Mouse (Mus musculus): ENCODE measurements at regions not wholly inside any gene's neighbourhood (a gene's known extent, or its start where the extent isn't known, plus 50 kb on each side); places are given as distances from the start of the nearest gene placed in this dataset.
"Not testable (repeated sequence)": the region's sequence is repeated elsewhere in the genome, so short reads cannot be mapped to it uniquely, and the experiment has no call there.

DNA sequence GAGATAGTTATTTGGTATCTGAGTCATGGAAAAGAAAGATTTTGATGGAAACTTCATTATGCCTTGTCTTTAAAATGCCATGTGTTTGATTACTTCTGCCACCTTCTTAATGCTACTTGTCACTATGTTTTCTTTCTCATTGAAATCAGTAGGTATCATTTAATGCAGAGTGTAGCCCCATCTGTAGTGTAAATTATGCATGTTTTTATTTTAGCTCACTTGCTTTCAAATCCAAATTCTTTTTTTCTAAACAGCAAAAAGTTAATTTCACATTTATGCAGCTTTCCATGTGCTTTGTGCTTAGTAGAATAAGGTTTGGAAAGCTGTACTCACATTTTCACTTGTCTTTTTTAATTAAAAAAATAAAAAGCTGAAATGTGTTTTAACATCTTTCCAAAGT lies 748.0 kb upstream of the Epha7 start:
- no peaks in the 10 kb centered on the region for H3K9me3 ChIP-seq
- H3K4me2 ChIP-seq (replicated peaks): no peak overlapping the region
- H3K9ac ChIP-seq (replicated peaks): no peak overlapping the region
- H3K36me3 ChIP-seq: no peaks in the 10 kb centered on the region
- no peaks in the 10 kb centered on the region for H3K4me1 ChIP-seq (replicated peaks)
- no peak overlapping the region for H3K27ac ChIP-seq
- no peak overlapping the region for H3K4me3 ChIP-seq (replicated peaks)
- ATAC-seq: no peak
- no peaks in the 10 kb centered on the region for H3K27me3 ChIP-seq

DNA sequence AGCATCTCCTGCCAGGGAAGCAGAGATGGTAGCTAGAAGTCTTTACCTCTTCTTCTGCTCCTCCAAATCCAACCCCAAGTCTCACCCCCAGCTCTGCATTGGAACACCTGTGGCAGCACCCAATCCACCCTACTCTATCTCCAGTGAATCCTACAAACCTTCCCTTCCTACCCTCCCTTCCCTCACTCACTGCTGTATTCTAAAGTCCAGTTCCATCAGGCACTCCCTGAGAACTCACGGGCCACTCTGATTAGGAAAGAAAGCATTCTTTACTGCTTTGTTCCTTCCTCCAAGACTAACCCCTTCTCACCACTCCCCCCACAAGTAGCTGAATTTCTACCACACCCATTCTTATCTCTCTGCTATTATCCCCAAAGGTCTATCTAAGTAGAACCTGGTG lies 747.1 kb upstream of the Epha7 start:
- no peaks in the 10 kb centered on the region for H3K9me3 ChIP-seq
- no peaks in the 10 kb centered on the region for H3K36me3 ChIP-seq
- no peak for ATAC-seq
- H3K27ac ChIP-seq: no peak overlapping the region
- no peak overlapping the region for H3K4me2 ChIP-seq (replicated peaks)
- WGBS: 65% methylated on average over 1 of the region's 1 CpGs
- no peaks in the 10 kb centered on the region for H3K4me1 ChIP-seq (replicated peaks)
- H3K4me3 ChIP-seq (replicated peaks): no peak overlapping the region
- no peaks in the 10 kb centered on the region for H3K27me3 ChIP-seq
- H3K9ac ChIP-seq (replicated peaks): no peak overlapping the region

DNA sequence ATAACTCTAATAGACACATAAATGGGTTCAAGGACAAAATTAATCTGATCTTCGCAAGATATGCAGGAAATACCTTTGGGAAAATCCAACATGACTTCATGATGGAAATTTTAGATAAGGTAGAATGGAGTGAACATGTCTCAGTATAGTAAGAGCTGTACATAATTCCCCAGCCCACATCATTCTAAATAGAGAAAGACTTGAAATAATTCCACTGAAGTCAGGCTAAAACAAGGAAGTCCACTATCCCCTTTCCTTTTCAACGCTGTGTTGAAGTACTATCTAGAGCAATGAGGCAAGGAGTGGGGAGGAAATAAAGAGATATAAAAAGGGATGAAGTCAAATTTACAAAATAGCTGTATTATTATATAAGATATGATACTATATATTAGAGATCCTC lies 733.9 kb upstream of the Epha7 start:
- no peak overlapping the region for H3K9ac ChIP-seq (replicated peaks)
- no peaks in the 10 kb centered on the region for H3K4me1 ChIP-seq (replicated peaks)
- no peaks in the 10 kb centered on the region for H3K27me3 ChIP-seq
- H3K36me3 ChIP-seq: no peaks in the 10 kb centered on the region
- no peak overlapping the region for H3K4me2 ChIP-seq (replicated peaks)
- no peak overlapping the region for H3K27ac ChIP-seq
- ATAC-seq: no peak
- 90% methylated on average over 2 of the region's 2 CpGs for whole genome bisulfite sequencing
- H3K4me3 ChIP-seq (replicated peaks): no peak overlapping the region
- H3K9me3 ChIP-seq: no peaks in the 10 kb centered on the region

DNA sequence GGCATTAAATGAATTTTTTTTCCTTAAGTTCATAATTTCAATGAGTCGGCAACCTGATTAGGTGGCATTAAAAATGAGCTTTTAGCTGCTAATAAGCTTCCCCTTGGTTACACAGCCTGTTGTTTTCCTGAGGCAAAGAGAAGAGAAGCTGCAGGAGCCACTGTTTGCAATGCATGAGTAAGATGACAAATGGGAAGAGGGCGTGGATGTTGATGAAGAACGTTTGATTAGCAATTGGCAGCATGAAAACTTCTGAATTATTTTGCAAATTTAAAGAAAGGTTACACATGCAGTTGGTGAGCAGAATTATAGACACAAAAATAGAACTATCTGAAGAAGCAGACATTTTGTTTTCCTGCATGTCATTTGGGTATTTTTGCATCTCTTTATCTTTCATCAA lies 720.1 kb upstream of the Epha7 start:
- H3K36me3 ChIP-seq: no peaks in the 10 kb centered on the region
- 65% methylated on average over 3 of the region's 3 CpGs for WGBS
- ATAC-seq: no peak

DNA sequence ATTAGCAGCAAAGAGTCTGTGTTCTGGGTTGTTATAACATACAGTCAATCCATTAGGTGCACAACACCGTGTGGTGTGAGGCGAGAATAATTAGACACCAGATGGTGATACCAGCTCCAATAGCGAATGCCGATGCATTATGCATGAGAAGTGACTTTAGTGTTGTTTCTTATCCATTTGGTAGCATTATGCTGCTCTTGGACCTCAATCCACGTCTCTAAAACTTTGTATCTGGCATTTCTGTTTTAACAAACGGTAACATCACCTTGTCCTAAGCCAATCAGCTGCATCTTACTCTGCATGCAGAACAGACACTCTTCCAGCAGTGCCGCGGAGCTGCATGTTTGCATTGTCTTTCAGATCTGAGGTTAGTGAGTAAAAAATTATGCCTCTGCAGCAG lies 669.8 kb upstream of the Epha7 start:
- H3K9ac ChIP-seq (replicated peaks): no peak overlapping the region
- H3K36me3 ChIP-seq: no peaks in the 10 kb centered on the region

More for the DNA sequence above, 720.1 kb upstream of the Epha7 start:
- Histone ChIP-seq H3K27me3 (no peaks in the 10 kb centered on the region), H3K9me3 (no peaks in the 10 kb centered on the region), H3K9ac (replicated peaks) (no peak overlapping the region), H3K27ac (no peak overlapping the region), H3K4me2 (replicated peaks) (no peak overlapping the region), H3K4me1 (replicated peaks) (no peaks in the 10 kb centered on the region), H3K4me3 (replicated peaks) (no peak overlapping the region)

DNA sequence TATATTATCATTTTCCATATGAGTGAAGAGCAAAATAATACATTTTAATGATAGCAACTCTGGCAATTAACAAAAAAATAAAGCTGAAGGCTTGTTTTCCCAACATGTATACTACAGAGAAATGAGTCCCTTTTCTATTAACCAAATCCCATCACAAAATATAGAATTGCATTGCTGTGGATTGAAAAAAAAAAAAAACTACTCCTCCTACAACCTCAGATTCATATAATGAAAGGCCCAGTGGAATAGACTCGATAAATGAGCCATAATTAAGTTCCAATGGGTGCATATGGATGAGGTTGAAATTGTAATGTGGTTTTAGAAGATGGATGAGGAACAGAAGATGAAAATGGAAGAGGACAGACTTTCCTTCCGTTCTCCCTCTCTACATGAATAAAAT lies 657.8 kb upstream of the Epha7 start:
- no peak for ATAC-seq
- Histone ChIP-seq H3K36me3 (no peaks in the 10 kb centered on the region), H3K4me2 (replicated peaks) (no peak overlapping the region), H3K27me3 (no peaks in the 10 kb centered on the region), H3K4me3 (replicated peaks) (no peak overlapping the region), H3K9ac (replicated peaks) (no peak overlapping the region), H3K9me3 (no peaks in the 10 kb centered on the region), H3K4me1 (replicated peaks) (no peaks in the 10 kb centered on the region), H3K27ac (no peak overlapping the region)
- 84% methylated on average over 2 of the region's 2 CpGs for WGBS

More for the DNA sequence above, 669.8 kb upstream of the Epha7 start:
- peak overlapping the region; percentile 23 for H3K4me3 ChIP-seq (replicated peaks)
- no peaks in the 10 kb centered on the region for H3K27me3 ChIP-seq
- no peak overlapping the region for H3K27ac ChIP-seq
- ATAC-seq: peak; percentile 97
- peak overlapping the region; percentile 35 for H3K4me2 ChIP-seq (replicated peaks)
- WGBS: 43% methylated on average over 8 of the region's 8 CpGs
- H3K4me1 ChIP-seq (replicated peaks): 0 out of 2 replicates have a peak, but pooled peaks cover 4% of the 10 kb centered on the region
- H3K9me3 ChIP-seq: no peaks in the 10 kb centered on the region

DNA sequence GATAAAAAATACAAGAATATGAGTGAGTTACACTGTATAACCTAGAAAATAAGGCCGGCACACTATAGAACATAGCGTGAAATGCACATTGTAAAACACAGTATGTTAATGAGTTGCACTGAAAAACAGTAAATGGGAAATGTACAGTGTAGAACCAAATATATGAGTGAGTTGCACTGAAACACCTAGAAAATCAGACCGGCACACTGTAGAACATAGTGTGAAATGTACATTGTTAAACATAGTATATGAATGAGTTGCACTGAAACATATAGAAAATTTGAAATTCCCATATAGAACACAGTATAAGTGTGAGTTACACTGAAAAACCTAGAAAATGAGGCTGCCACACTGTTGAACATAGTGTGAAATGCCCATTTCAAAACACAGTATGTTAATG lies 636.2 kb upstream of the Epha7 start:
- Histone ChIP-seq H3K9ac (replicated peaks) (no peak overlapping the region), H3K4me1 (replicated peaks) (no peaks in the 10 kb centered on the region), H3K9me3 (peaks cover 3% of the 10 kb centered on the region), H3K27me3 (no peaks in the 10 kb centered on the region), H3K4me2 (replicated peaks) (no peak overlapping the region), H3K27ac (no peak overlapping the region), H3K4me3 (replicated peaks) (no peak overlapping the region), H3K36me3 (no peaks in the 10 kb centered on the region)
- peak; percentile 100 for ATAC-seq
- 70% methylated on average over 3 of the region's 3 CpGs for WGBS

DNA sequence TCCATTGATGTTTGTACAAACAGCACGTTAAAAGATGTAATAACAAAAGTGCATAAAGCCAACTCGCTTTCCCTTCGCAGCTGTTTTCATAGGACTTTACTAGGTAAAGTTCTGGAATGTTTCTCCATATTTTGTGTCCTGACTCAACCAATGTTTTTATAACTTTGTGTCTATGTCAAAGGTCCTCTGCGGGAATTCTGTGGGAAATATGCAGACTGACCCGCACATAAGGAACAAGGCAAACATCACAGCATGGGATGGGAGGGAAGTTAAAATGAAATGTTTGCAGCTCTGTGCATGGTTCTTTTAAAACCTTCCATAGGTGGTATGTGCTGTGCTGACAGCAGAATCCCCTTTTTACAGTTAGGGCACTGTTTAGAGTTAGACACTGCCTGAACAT lies 622.1 kb upstream of the Epha7 start:
- no peak overlapping the region for H3K4me2 ChIP-seq (replicated peaks)
- H3K4me3 ChIP-seq (replicated peaks): no peak overlapping the region
- H3K36me3 ChIP-seq: no peaks in the 10 kb centered on the region
- ATAC-seq: no peak
- H3K4me1 ChIP-seq (replicated peaks): no peaks in the 10 kb centered on the region
- H3K27ac ChIP-seq: no peak overlapping the region
- no peaks in the 10 kb centered on the region for H3K9me3 ChIP-seq
- H3K9ac ChIP-seq (replicated peaks): no peak overlapping the region
- H3K27me3 ChIP-seq: no peaks in the 10 kb centered on the region
- WGBS: 78% methylated on average over 5 of the region's 5 CpGs

DNA sequence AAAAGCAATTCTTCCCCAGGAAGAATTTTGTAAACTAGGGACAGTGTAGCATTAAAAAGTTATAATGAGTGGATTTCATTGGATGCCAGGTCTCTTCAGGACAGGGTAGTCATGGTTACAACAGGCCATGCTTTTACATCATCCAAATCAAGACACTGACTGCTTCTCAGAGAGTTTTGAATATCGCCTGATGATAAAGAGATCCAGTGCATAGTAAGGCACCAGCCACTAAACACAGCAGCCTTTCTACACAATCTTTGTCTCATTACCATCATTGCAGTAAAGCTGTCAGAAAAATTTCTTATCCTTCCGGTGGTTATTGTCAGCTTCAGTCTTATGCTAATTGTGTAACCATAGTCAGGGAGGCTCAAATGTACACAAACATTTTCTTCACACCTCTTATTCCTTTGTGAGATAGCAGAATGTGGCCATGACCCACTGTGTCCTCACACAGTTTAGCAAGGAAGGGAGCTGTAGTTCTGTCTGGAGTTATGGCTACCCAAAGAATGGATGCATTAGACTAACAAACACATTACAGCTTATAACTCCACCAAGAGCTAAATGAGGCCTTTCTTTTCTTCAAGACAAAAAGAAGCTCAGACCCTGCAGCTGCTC lies 585.2 kb upstream of the Epha7 start:
- Histone ChIP-seq H3K36me3 (no peaks in the 10 kb centered on the region), H3K27me3 (no peaks in the 10 kb centered on the region)

DNA sequence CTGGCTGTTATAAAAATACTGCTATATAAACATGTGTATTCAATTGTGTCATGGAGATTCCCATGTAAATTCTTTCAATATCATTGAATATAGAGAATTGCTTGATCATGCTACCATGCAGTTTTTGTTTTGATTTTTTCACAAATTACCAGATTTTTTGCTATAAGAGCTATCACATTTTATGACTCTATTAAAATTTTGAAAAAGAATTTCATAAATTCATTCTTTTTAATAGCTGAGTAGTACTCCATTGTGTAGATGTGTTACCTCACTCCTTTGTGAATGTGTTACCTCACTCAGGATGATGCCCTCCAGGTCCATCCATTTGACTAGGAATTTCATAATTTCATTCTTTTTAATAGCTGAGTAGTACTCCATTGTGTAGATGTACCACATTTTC lies 577.4 kb upstream of the Epha7 start:
- ATAC-seq, H3K9me3 ChIP-seq: not testable (repeated sequence)

More for the DNA sequence above, 585.2 kb upstream of the Epha7 start:
- ATAC-seq: peak; percentile 82
- Histone ChIP-seq H3K9ac (replicated peaks) (no peak overlapping the region), H3K4me3 (replicated peaks) (no peak overlapping the region), H3K4me1 (replicated peaks) (peaks cover 5% of the 10 kb centered on the region; the same call in 1 of the 2 replicates), H3K9me3 (no peaks in the 10 kb centered on the region), H3K27ac (no peak overlapping the region), H3K4me2 (replicated peaks) (no peak overlapping the region)
- WGBS: 25% methylated on average over 2 of the region's 2 CpGs

DNA sequence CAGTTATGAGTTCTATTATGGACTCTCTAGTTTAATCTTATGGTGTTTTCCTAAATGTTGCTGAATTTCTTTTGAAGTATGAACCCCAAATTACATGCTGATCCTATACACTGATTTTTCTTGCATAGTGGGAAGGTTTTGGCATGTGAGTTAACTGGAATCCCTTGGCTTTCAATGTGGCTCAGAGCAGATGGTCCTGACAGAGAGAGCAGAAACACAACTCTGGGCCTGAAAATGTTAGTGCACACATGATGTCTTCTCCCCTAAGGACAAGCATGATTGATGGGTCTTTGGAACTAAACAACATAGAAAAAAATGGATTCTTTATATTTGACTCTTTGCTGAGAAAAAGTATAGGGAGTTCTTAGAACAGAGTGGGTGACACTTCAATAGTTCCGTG lies 570.7 kb upstream of the Epha7 start:
- Histone ChIP-seq H3K27me3 (no peaks in the 10 kb centered on the region), H3K27ac (no peak overlapping the region), H3K4me2 (replicated peaks) (no peak overlapping the region), H3K9me3 (no peaks in the 10 kb centered on the region), H3K4me3 (replicated peaks) (no peak overlapping the region), H3K36me3 (no peaks in the 10 kb centered on the region), H3K4me1 (replicated peaks) (no peaks in the 10 kb centered on the region), H3K9ac (replicated peaks) (no peak overlapping the region)
- WGBS: 100% methylated on average over 1 of the region's 1 CpGs
- ATAC-seq: no peak

More for the DNA sequence above, 577.4 kb upstream of the Epha7 start:
- H3K4me2 ChIP-seq (replicated peaks); H3K9ac ChIP-seq (replicated peaks); H3K36me3 ChIP-seq; H3K4me3 ChIP-seq (replicated peaks); H3K27ac ChIP-seq; H3K27me3 ChIP-seq; H3K4me1 ChIP-seq (replicated peaks): not testable (repeated sequence)

Data from midbrain, embryonic 13.5 days (tissue).